Mouse (Mus musculus): ENCODE results near the gene Rpp30. TPM values are rescaled to one million over a fixed set of nuclear protein-coding genes. Genes with fewer than 3 reads are reported as not detected.

Rpp30 gene
- polyA plus RNA-seq (2015; fragmentation: Nextera tagmentation; extraction: Ambion mirVana) = 66.3 and 67.8 TPM in 2 replicates

DNA sequence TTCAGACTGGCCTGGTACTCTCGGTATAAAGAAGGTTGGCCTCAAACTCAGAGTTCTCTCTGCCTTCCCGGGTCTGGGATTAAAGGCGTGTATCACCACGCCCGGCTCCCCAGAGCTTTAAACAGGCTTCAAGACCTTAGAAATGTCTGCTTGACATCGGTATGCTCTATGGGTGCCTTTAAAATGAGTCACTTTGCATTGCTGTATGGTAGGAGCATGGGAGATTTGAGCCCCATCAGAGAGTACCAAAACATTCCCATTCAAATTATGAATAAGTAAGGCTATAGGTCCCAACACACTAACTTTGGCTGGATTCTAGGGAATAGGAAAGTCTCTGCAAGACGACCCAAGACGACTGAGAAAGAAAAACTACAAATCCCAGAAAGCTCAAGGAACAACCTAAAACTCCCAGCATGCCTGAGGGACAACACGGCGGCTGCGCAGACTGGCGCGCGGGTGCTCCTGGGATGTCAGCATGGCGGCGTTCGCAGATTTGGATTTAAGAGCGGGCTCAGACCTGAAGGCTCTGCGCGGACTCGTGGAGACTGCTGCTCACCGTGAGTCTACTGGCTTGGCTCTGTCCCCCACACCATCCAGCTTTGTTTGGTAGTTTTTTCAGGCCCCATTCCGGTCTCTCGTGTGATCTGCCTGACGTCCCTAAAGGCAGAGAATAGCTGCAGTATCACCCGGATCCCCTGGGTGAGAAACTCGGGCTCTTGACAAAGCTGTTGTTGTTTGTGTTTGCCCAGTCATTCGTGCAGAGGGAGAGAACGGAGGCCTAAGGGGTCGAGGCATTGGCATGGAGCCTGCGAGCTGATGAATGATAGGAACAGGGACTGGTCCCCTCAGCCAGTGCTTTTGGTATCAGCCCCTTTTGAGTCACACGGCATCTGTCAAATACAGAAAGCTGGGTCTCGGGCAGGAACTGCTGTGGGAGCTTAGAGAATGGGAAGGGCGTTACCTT lies at the start of gene Rpp30:
Gene Rpp30, plus strand, starts transcription at position 455 of the 964 bp plus-strand sequence.
- Histone ChIP-seq H3K9ac (replicated peaks) (peak within 1 kb of the TSS; percentile 73), H3K9me3 (replicated peaks) (no peaks in the 10 kb centered on the region), H3K27ac (replicated peaks) (peak within 1 kb of the TSS; percentile 77), H3K36me3 (peaks cover 10% of the 10 kb centered on the region), H3K27me3 (replicated peaks) (no peaks in the 10 kb centered on the region; the same call in 1 of the 2 replicates), H3K4me3 (replicated peaks) (peak within 1 kb of the TSS; percentile 84), H3K4me1 (peaks cover 14% of the 10 kb centered on the region), H3K4me2 (peak within 1 kb of the TSS; percentile 90)
- 2% methylated on average over 34 of the region's 34 CpGs for WGBS
- peak; percentile 97 for ATAC-seq (ENCODE audit: low FRiP score)

DNA sequence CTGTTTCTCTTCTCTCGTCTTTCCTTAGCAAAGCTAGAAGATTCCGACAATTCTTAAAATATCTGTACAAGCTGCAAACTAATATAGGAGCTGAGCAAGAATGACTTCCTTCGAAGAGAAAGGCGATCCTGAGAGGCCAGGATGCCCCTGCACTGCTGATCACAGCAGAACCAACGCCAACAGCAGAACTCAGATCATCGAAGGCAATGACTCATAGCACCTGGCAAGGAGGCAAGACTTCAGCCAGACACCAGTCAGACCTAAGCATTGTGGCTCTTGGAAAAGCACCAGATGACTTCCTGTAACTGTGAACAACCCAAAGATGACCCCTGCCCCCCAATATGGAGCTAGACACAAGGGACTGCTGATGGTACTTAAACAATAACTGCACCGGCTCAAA lies 37.5 kb upstream of the Rpp30 start:
- Histone ChIP-seq H3K9ac (replicated peaks) (no peak overlapping the region), H3K4me1 (no peaks in the 10 kb centered on the region), H3K36me3 (no peaks in the 10 kb centered on the region), H3K4me3 (replicated peaks) (no peak overlapping the region), H3K4me2 (no peak overlapping the region), H3K9me3 (replicated peaks) (no peaks in the 10 kb centered on the region), H3K27ac (replicated peaks) (no peak overlapping the region), H3K27me3 (replicated peaks) (no peaks in the 10 kb centered on the region)
- 86% methylated on average over 7 of the region's 7 CpGs for WGBS
- no peak for ATAC-seq (ENCODE audit: low FRiP score)

DNA sequence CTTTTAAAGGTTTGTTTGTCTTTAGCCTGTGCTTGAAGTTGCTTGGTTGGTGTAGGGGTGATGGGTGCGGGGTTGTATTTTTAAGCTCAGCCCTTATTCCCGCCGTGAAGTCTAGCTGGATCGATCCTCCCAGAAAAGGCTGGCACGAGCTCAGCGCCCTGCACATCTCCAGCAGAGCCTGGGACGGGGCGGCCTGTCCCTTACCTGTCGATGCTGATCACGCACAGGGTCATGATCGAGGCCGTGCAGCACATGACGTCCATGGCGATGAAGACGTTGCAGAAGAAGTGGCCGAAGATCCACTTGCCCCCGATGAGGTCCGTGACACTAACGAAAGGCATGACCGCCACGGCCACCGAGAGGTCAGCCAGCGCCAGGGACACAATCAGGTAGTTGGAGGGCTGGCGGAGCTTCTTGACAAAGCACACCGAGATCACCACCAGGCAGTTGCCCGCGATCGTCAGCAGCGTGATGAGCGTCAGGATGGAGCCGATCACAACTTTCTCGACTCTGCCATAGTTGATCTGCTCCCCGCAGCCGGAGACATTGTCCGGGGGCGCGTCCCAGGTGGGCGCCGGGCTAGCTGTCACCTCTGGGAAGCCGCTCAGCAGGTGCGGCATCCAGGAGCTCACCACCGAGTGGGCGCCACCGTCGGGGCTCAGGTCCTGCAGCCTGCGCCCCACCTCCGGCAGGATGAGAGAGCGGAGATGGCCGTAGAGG lies 26.9 kb upstream of the Rpp30 start:
- Histone ChIP-seq H3K9ac (replicated peaks) (peak overlapping the region; percentile 66), H3K27ac (replicated peaks) (peak overlapping the region; percentile 82), H3K4me1 (peaks cover 13% of the 10 kb centered on the region), H3K36me3 (no peaks in the 10 kb centered on the region), H3K4me3 (replicated peaks) (peak overlapping the region; percentile 70), H3K9me3 (replicated peaks) (no peaks in the 10 kb centered on the region), H3K4me2 (peak overlapping the region; percentile 70), H3K27me3 (replicated peaks) (0 out of 2 replicates have a peak, but pooled peaks cover 5% of the 10 kb centered on the region)
- ATAC-seq (ENCODE audit: low FRiP score) = peak; percentile 68
- WGBS = 9% methylated on average over 48 of the region's 49 CpGs

DNA sequence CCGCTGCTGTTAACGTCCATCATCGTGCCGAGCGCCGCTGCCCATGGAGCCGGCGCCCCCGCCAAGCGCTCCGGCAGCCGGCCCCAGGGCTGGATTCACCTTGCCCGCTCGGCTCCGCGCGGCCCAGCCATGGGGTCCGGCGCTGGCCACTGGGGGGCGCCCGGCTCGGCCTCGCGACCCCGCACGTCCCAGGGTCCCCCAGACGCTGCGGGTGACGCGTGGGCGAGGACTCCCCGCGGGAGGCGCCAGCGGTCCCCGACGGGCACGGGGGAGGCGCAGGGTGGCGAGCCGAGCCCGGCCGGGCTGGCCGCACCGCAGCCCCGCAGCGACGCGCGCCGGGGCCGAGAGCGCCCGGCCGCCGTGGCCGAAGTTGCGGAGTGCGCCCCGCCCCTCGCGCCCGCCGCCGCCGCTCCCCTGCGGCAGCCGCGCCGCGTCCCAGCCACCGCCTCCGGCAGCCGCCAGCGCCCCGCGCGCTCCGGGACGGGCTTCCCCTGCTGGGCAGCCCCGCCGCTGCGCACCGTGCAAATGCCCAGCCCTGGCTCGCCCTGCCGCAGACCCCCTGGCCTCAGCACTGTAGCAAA lies 26.2 kb upstream of the Rpp30 start, which contains the start of gene Htr7:
Gene Htr7, minus strand, starts transcription at position 277 of the 581 bp plus-strand sequence.
- 0% methylated on average over 34 of the region's 86 CpGs for WGBS
- ATAC-seq (ENCODE audit: low FRiP score) = peak; percentile 93

DNA sequence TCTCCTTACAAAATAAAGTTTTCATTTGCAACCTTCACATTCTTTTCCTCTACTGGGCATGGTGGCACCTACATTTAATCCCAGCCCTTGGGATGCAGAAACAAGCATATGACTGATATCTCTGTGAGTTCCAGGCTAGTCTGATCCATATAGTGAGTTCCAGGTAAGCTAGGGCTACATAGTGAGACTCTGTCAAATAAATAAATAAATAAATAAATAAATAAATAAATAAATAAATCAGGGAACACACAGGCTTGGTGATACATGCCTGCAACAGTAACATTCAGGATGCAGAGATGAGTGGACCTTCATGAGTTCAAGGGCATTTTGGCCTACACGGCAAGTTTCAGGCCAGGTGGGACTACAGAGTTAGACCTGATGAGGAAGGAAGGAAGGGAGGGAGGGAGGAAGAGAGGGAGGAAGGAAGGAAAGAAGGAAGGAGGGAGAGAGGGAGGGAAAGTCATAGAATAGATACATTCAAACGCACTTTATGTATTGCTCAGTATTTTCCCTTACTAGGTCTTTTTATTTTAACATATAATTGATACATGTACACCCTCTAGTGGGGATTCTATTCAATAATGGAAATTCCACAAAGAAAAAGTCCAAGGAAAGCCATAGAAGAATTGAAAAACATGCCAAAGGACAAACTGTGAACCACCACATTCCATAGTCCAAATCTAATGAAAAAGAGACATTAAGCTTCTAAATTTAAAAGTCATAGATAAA lies 20.6 kb upstream of the Rpp30 start:
- Histone ChIP-seq H3K4me3 (replicated peaks) (no peak overlapping the region), H3K4me2 (no peak overlapping the region), H3K9ac (replicated peaks) (no peak overlapping the region), H3K4me1 (peaks cover 3% of the 10 kb centered on the region; the same call in 1 of the 2 replicates), H3K27ac (replicated peaks) (no peak overlapping the region), H3K36me3 (no peaks in the 10 kb centered on the region), H3K27me3 (replicated peaks) (0 out of 2 replicates have a peak, but pooled peaks cover 5% of the 10 kb centered on the region), H3K9me3 (replicated peaks) (no peaks in the 10 kb centered on the region)
- 62% methylated on average over 2 of the region's 2 CpGs for WGBS
- peak; percentile 66; the same call in 1 of the 2 replicates for ATAC-seq (ENCODE audit: low FRiP score)

More for the DNA sequence above, 26.2 kb upstream of the Rpp30 start, which contains the start of gene Htr7:
- H3K9ac ChIP-seq (replicated peaks) = peak within 1 kb of the TSS; percentile 66
- peaks cover 13% of the 10 kb centered on the region for H3K4me1 ChIP-seq
- no peaks in the 10 kb centered on the region for H3K36me3 ChIP-seq
- H3K4me2 ChIP-seq = peak within 1 kb of the TSS; percentile 70
- H3K4me3 ChIP-seq (replicated peaks) = peak within 1 kb of the TSS; percentile 70
- H3K27ac ChIP-seq (replicated peaks) = peak within 1 kb of the TSS; percentile 82
- H3K27me3 ChIP-seq (replicated peaks) = 0 out of 2 replicates have a peak, but pooled peaks cover 5% of the 10 kb centered on the region
- no peaks in the 10 kb centered on the region for H3K9me3 ChIP-seq (replicated peaks)

DNA sequence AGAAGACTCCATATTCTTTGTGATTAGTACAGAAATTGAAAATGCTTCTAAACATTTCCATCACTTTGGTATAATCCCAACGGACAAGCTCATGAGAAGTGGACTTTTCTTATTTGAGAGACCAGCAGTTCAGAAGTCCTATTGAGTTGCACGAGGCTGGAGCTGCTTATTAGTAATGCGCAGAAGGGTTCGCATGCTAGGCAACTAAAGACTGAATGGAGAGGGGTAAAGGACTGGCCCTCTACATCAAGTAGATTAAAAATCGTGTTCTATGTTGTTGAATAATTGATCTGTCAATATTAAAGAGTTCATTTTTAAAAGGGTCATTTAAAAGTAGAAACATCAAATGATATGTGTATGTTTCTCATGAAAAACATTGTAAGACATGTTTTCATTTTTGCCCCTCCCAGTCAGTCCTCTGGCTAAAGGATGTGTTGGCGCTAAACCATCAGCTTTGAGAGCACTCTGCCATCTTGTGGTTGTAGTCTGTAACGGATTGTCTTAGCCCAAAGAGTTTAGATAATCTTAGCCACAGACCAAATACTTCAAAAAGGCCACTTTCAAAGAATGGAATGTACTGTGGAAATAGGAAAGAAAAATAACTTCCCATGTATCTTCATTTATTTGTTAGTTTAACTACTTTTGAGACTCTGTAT lies 782 bp upstream of the Rpp30 start:
- Histone ChIP-seq H3K9me3 (replicated peaks) (no peaks in the 10 kb centered on the region), H3K4me1 (peaks cover 14% of the 10 kb centered on the region)

DNA sequence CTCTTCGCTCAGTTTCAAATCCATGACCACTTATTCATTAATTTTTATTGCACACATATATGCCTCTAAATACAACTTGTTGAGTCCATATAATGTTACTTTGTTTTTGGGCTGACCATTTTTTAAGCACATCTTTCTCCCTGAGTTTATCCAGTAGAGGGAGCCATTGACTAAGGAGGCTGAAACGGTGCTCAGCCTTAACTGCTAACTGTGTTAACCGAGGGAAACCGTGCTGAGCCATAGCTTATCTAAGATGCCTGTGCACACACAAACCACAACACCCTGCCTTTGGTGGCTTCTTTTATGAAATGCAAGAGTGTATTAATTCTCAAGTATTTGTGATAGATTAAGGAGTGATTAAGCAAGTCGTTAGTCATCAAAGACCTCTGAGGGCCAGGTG lies 7.3 kb downstream of the Rpp30 start:
- Histone ChIP-seq H3K9ac (replicated peaks) (no peak overlapping the region), H3K27ac (replicated peaks) (no peak overlapping the region), H3K4me3 (replicated peaks) (no peak overlapping the region), H3K4me1 (no peaks in the 10 kb centered on the region), H3K4me2 (no peak overlapping the region), H3K9me3 (replicated peaks) (no peaks in the 10 kb centered on the region), H3K36me3 (peaks cover 66% of the 10 kb centered on the region), H3K27me3 (replicated peaks) (no peaks in the 10 kb centered on the region)
- 0 out of 2 replicates have a peak, but pooled peaks have one; percentile 38 for ATAC-seq (ENCODE audit: low FRiP score)
- 50% methylated on average over 5 of the region's 5 CpGs for WGBS

More for the DNA sequence above, 782 bp upstream of the Rpp30 start:
- H3K4me3 ChIP-seq (replicated peaks) = peak overlapping the region; percentile 84
- peak overlapping the region; percentile 90 for H3K4me2 ChIP-seq
- ATAC-seq (ENCODE audit: low FRiP score) = peak; percentile 91
- no peak overlapping the region for H3K27ac ChIP-seq (replicated peaks)
- H3K36me3 ChIP-seq = peaks cover 2% of the 10 kb centered on the region
- peak overlapping the region; percentile 47; the same call in 1 of the 2 replicates for H3K9ac ChIP-seq (replicated peaks)
- H3K27me3 ChIP-seq (replicated peaks) = no peaks in the 10 kb centered on the region; the same call in 1 of the 2 replicates
- 45% methylated on average over 7 of the region's 7 CpGs for WGBS

DNA sequence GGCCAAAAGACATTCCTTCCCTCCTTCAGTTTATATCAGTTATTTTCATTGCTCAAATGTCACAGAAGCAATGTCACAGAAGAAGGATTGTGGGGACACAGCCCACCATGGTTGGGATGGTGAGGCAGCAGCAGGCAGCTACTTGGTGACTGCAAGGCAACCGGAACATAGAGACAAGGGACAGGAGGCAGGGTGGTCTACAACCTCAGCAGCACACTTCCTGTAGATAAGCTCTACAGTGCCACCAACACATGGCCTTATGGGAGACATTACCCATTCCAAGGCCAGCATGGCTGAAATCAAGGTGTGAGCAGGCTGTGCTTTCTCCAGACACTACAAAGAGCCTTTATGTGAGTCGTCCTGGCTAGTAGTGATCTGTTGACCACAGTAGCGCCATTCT lies 13.7 kb downstream of the Rpp30 start:
- Histone ChIP-seq H3K4me3 (replicated peaks) (no peak overlapping the region), H3K4me2 (no peak overlapping the region), H3K27me3 (replicated peaks) (no peaks in the 10 kb centered on the region), H3K36me3 (peaks cover 76% of the 10 kb centered on the region), H3K27ac (replicated peaks) (no peak overlapping the region), H3K9ac (replicated peaks) (no peak overlapping the region), H3K4me1 (no peaks in the 10 kb centered on the region), H3K9me3 (replicated peaks) (no peaks in the 10 kb centered on the region)
- ATAC-seq (ENCODE audit: low FRiP score) = no peak
- 95% methylated on average over 3 of the region's 3 CpGs for WGBS

DNA sequence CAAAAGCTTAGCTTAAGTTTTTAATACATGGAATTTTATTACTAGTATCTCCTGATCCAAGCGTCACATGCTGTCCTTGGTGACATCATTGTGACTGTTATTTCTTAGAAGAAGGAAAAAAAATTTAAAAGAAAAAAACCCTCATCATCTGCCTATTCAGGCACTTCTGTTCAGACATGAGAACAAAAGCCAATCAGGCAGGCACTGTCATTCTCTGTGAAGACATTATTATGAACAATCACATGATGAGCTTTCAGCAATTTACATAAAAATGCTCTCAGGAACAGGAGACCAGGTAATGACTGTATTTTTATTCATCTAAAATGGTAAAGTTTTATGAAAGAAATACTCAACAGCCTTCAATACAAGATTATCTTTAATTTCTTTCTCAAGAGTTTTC lies 14.7 kb downstream of the Rpp30 start:
- no peaks in the 10 kb centered on the region for H3K9me3 ChIP-seq (replicated peaks)
- H3K27ac ChIP-seq (replicated peaks) = no peak overlapping the region
- no peak for ATAC-seq (ENCODE audit: low FRiP score)
- no peaks in the 10 kb centered on the region for H3K27me3 ChIP-seq (replicated peaks)
- no peak overlapping the region for H3K4me2 ChIP-seq
- WGBS = 100% methylated on average over 1 of the region's 1 CpGs
- H3K4me1 ChIP-seq = no peaks in the 10 kb centered on the region
- H3K4me3 ChIP-seq (replicated peaks) = no peak overlapping the region
- H3K9ac ChIP-seq (replicated peaks) = no peak overlapping the region
- peaks cover 76% of the 10 kb centered on the region for H3K36me3 ChIP-seq

DNA sequence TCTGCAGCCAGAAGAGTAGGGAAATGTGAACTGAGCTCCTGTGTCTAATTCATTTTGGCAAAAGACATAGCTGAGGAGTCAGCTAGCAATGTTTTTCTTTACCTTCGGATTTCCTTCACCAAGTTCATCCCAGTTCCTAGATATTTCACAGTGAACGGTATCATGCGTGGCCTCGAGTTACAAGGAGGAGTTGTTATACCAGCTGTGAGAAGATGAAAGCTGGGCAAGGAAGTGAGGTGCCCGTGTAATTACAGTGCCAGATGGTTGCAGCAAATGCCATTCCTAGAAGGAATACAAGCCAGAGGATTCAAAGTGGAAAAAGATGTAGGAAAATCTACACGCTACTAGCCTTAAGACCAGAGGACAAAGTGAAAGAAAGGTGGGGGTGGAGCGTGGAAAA lies 15.4 kb downstream of the Rpp30 start:
- peaks cover 76% of the 10 kb centered on the region for H3K36me3 ChIP-seq
- H3K4me1 ChIP-seq = no peaks in the 10 kb centered on the region
- H3K27ac ChIP-seq (replicated peaks) = no peak overlapping the region
- H3K4me2 ChIP-seq = no peak overlapping the region
- ATAC-seq (ENCODE audit: low FRiP score) = no peak
- WGBS = 90% methylated on average over 7 of the region's 7 CpGs
- no peak overlapping the region for H3K9ac ChIP-seq (replicated peaks)
- H3K27me3 ChIP-seq (replicated peaks) = no peaks in the 10 kb centered on the region
- no peaks in the 10 kb centered on the region for H3K9me3 ChIP-seq (replicated peaks)
- no peak overlapping the region for H3K4me3 ChIP-seq (replicated peaks)
